Mouse (Mus musculus) spleen, adult 2 months (tissue): ENCODE data around the gene Apobec3. TPM values are rescaled to one million over a fixed set of nuclear protein-coding genes. Genes with fewer than 3 reads are reported as not detected.

ENCODE experiments used
- DNase-seq, 2 experiments: peaks; one replicate each; pipeline versions ENCODE4 v3.0.0 to v3.0.0-alpha.2; 2012 to 2021; ENCODE audit warnings: low spot score in 2 of 2, low read depth in 1 of 2
- H3K27ac ChIP-seq: fragments of 200-500 bp; 2 replicates; pipeline ENCODE4 v1.5.1; 2012; ENCODE audit warnings: low read length, inconsistent platforms; ENCODE audit not compliant: insufficient read depth
- H3K27me3 ChIP-seq: fragments of 200-500 bp; 2 replicates; pipeline ENCODE4 v1.6.1; 2012; ENCODE audit warnings: mild to moderate bottlenecking, moderate library complexity, low read length, inconsistent platforms; ENCODE audit not compliant: control insufficient read depth, insufficient read depth
- H3K36me3 ChIP-seq: fragments of 200-500 bp; 2 replicates; pipeline ENCODE4 v1.6.1; 2012; ENCODE audit warnings: mild to moderate bottlenecking, low read length, inconsistent platforms; ENCODE audit not compliant: control insufficient read depth, insufficient read depth
- H3K4me1 ChIP-seq: fragments of 200-500 bp; 2 replicates; pipeline ENCODE4 v1.6.1; 2011; ENCODE audit warnings: inconsistent platforms; ENCODE audit not compliant: control insufficient read depth, insufficient read depth, insufficient read length
- H3K4me3 ChIP-seq: fragments of 200-500 bp; 2 replicates; pipeline ENCODE4 v1.5.1; 2011; ENCODE audit warnings: mild to moderate bottlenecking, inconsistent platforms; ENCODE audit not compliant: insufficient read depth, insufficient read length; ENCODE audit errors: extremely low read depth
- CTCF ChIP-seq: fragments of 200-500 bp; IDR thresholded peaks from 2 replicates; pipeline ENCODE4 v1.5.1; 2011; ENCODE audit warnings: mild to moderate bottlenecking, inconsistent platforms; ENCODE audit not compliant: insufficient read depth, insufficient read length, insufficient replicate concordance; ENCODE audit errors: extremely low read depth
- POLR2A ChIP-seq: fragments of 200-500 bp; IDR thresholded peaks from 2 replicates; pipeline ENCODE4 v1.6.1; 2011; ENCODE audit warnings: low read depth, low read length, inconsistent platforms
- WGBS: fragments of 180-500 bp; shearing (Covaris S2); methylation state at CpG from one replicate; pipeline ENCODE4 v1.1.7; 2018; 5-methylcytosine and 5-hydroxymethylcytosine counted together
- polyA plus RNA-seq: library from polyadenylated mRNA; depleted of rRNA; stranded (reverse); fragments of >200 nt; gene quantifications from 2 replicates; pipeline ENCODE4 v1.2.3, GENCODE M21; 2012; rRNA removed

Gene Apobec3
- polyA plus RNA-seq, 1 experiment: 99.9 TPM

DNA sequence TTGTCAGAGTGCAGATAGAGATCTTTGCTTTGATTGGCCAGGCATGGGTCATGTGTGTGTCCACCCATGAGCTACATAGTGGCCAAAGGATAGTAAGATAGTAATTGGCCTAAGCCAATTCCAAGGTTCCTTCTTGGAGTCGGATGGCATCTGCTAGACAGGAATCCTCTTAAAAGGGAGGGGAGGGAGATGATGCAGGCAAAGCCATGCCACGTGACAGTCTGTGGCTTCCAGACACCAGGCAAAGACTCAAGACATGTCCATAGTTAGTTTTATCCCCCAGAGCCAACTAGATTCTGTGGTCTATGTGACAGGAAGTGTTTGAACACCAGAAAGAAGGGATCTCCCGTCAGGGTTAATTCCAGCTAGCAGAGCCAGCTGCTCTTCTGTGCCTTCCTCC lies 67.0 kb downstream of the Apobec3 start:
- TF ChIP-seq CTCF (no peak), POLR2A (no peak)
- H3K36me3 ChIP-seq: no peaks in the 10 kb centered on the region
- 17% methylated on average over 3 of the region's 3 CpGs for WGBS
- peaks cover 2% of the 10 kb centered on the region; the same call in 1 of the 2 replicates for H3K4me1 ChIP-seq
- H3K27ac ChIP-seq: no peak overlapping the region
- no peak for DNase-seq
- no peaks in the 10 kb centered on the region for H3K27me3 ChIP-seq
- H3K4me3 ChIP-seq: no peak overlapping the region

DNA sequence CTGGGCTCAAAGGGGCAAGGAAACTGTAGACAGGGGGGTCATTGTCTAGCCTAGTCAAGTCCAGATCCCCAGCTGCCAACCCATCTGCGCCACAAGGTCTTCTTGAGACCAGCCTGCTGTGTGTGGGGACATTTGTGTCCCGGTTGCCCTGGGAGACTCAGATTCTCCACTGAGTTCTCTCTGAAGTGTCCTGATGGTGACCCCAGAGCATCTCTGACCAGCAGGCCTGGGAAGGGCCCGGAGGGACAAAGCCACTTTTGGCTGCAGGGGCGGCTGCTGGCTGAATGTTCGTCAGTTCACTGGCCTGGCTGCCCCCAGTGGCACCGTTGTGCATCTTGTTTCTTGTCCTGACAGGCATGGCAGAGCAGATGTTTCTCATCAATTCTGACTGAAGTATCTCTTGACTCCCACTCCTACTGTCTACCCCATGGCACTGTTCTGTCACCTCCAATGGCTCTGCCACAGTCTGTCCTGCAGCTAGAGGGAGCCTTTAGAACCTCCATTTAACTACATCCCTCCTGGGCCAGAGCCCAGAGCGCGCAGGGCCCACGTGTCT lies 70.0 kb downstream of the Apobec3 start:
- Histone ChIP-seq H3K4me1 (peaks cover 2% of the 10 kb centered on the region; the same call in 1 of the 2 replicates), H3K27me3 (no peaks in the 10 kb centered on the region), H3K27ac (no peak overlapping the region), H3K36me3 (no peaks in the 10 kb centered on the region), H3K4me3 (no peak overlapping the region)
- TF ChIP-seq CTCF (no peak), POLR2A (no peak)
- no peak for DNase-seq
- 85% methylated on average over 9 of the region's 9 CpGs for WGBS

DNA sequence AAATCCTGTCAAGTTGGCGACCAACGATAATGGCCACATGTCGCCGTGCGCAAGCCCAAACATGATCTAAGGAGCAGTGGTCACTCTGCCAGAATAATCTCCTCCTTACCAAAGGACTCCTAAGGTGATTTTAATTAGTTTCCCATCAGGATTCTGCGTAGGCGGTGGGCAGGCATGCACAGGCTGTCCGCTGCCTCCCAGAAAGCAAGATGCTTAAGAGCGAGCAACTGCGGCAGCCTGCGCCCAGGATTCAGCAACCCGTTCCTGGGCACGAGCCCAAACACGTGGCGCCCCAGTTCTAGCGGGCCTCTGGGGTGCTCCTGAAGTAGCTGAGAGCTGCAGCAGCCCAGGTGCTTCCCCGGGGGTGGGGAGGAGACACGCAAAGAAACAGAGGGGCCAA lies 71.2 kb downstream of the Apobec3 start:
- 85% methylated on average over 18 of the region's 18 CpGs for WGBS
- TF ChIP-seq POLR2A (no peak), CTCF (no peak)

DNA sequence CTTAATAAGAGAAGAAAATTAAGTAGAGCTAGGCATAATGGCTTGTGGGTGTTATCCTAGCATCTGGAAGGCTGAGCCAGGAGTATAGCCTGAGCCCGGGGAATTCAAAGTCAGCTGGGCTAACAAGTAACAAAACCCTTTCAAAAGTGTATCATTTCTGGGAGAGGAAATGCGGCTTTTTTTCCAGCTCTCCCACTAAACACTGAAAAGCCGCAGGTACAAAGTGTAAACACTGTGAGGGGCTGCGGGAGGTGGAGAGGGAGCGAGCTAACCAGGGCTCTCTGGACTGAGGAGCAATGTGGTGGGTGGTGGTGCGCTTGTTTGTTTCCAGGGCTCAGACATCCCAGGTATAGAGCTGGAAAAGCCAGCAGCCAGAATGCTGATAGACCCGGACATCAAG lies 72.9 kb downstream of the Apobec3 start:
- no peaks in the 10 kb centered on the region for H3K27me3 ChIP-seq
- H3K4me1 ChIP-seq: no peaks in the 10 kb centered on the region
- H3K36me3 ChIP-seq: no peaks in the 10 kb centered on the region
- H3K27ac ChIP-seq: no peak overlapping the region
- H3K4me3 ChIP-seq: no peak overlapping the region
- no peak for DNase-seq
- TF ChIP-seq CTCF (no peak), POLR2A (no peak)
- 94% methylated on average over 7 of the region's 7 CpGs for WGBS

More for the DNA sequence above, 71.2 kb downstream of the Apobec3 start:
- Histone ChIP-seq H3K36me3 (no peaks in the 10 kb centered on the region), H3K4me3 (no peak overlapping the region), H3K4me1 (no peaks in the 10 kb centered on the region), H3K27ac (no peak overlapping the region), H3K27me3 (no peaks in the 10 kb centered on the region)
- no peak for DNase-seq

Other genes starting within 250 kb of the Apobec3 start
- 0.28 and 0.41 TPM in 2 replicates for gene Fam227a, start 232.7 kb upstream of the Apobec3 start, polyA plus RNA-seq
- 3.9 and 4.2 TPM in 2 replicates for gene Cby1, start 232.5 kb upstream of the Apobec3 start, polyA plus RNA-seq
- gene Tomm22, start 220.8 kb upstream of the Apobec3 start, polyA plus RNA-seq: 18.7 and 19.5 TPM in 2 replicates
- gene Josd1, start 203.7 kb upstream of the Apobec3 start, polyA plus RNA-seq: 11.5 and 16.3 TPM in 2 replicates
- 40.3 and 50.4 TPM in 2 replicates for gene Gtpbp1, start 200.8 kb upstream of the Apobec3 start, polyA plus RNA-seq
- gene Sun2, start 149.1 kb upstream of the Apobec3 start, polyA plus RNA-seq: 101 and 116 TPM in 2 replicates
- 18.1 and 21.3 TPM in 2 replicates for gene Dnal4, start 113.8 kb upstream of the Apobec3 start, polyA plus RNA-seq
- gene Nptxr, start 86.9 kb upstream of the Apobec3 start, polyA plus RNA-seq: 1.3 and 1.7 TPM in 2 replicates
- 0.13 and 0.68 TPM in 2 replicates for gene Npcd, start 57.4 kb upstream of the Apobec3 start, polyA plus RNA-seq
- gene Cbx6, start 57.0 kb upstream of the Apobec3 start, polyA plus RNA-seq: 24.4 and 33.6 TPM in 2 replicates
- 82.9 and 95.8 TPM in 2 replicates for gene Cbx7, start 79.5 kb downstream of the Apobec3 start, polyA plus RNA-seq
- 14.5 and 17.5 TPM in 2 replicates for gene Pdgfb, start 123.3 kb downstream of the Apobec3 start, polyA plus RNA-seq
- gene Syngr1, start 199.7 kb downstream of the Apobec3 start, polyA plus RNA-seq: 9.9 and 13.5 TPM in 2 replicates
- gene Rpl3, start 200.2 kb downstream of the Apobec3 start, polyA plus RNA-seq: 550 and 833 TPM in 2 replicates
- 16.1 and 21.4 TPM in 2 replicates for gene Tab1, start 241.5 kb downstream of the Apobec3 start, polyA plus RNA-seq